Mouse (Mus musculus): Measurements from ENCODE around the gene Pax5.

DNA sequence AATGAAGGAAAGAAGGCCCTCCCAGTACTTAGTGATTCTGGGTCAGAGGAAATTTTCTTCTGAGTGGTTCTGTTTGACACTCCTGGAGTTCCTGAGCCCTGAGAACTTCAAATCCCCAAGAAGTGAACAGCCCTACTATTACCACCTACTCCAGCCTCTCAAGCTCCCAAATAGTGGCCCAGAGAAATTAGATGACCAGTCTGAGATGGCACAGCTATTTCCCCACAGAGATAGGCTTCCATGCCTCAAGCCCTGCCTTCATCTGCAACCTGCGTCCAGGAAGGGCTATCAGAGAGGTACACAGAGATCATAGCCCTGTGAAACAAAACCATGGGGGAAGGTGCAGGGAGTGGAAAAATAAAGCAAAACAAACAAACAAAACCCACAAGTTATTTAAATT lies 3.4 kb downstream of the Pax5 start:
- TF ChIP-seq CTCF (IDR thresholded peaks at IDR 0.05) (no peak), POLR2A (IDR thresholded peaks at IDR 0.05; ENCODE audit: insufficient read depth, low read depth, low read length) (no peak), EP300 (IDR thresholded peaks at IDR 0.05; ENCODE audit: insufficient read depth, low read depth, low read length) (no peak)

All from heart, adult 2 months (tissue).